Mouse (Mus musculus): ENCODE data around the gene Tmem8b.

DNA sequence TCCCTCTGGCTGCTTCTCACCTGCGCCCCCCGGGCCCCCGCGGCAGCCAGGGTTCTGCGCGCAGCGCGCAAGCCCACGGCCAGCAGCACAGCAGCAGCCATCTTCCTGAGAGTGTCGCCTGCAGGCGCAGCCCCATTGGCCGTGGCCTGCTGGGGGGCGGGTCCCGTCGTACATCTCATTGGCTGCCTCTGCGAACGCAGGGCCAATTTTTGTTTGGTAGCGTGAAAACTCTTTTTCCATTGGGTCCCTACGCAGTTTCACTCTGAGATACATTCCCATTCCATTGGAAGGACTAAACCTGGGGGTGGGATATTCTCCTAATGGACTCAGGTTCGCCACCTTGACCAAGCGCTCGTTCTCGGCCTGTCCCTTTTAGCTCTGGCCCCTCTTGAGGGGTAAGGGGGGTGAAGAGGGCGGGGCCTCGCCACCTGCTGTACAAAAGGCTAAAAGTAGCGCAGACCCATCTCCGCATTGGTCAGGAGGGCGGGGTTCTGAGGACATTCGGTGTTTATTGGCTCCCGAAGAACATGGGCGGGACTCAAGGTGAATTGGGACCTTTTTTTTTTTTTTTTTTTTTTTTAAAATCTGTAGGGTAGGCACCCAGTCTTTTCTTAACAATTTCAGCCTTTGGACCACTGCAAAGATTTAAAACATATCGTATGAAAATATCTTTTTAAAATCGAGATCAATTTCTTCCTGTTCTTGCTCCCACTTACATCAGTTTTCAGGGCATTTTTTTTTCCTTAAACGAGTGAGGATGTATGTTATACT lies 12.2 kb upstream of the Tmem8b start, which contains the start of gene Hint2:
- TF ChIP-seq CTCF (IDR thresholded peaks at IDR 0.05; ENCODE audit: low read depth) (peak; percentile 1; the same call in 1 of the 2 replicates), EP300 (IDR thresholded peaks at IDR 0.05; ENCODE audit: low read depth) (peak; percentile 64; the same call in 1 of the 2 replicates)
